ENCODE assay signal across 8 mouse cellular contexts in genomic region chr2:121396624-121397023, GRCm38 (mm10). TPM values are rescaled to one million over a fixed set of nuclear protein-coding genes. Genes with fewer than 3 reads are reported as not detected.
DNase-seq lines count a peak whose midpoint lies in the region; ATAC-seq and TF ChIP-seq lines count a peak whose summit lies in the region.
"Had no signal": no experiment of that assay in that cellular context is flagged by ENCODE, and none has a peak within 500 bp of the region (broad histone marks: within the 10 kb centered on the region; RNA-seq: fewer than 3 reads in every experiment).

No protein-coding gene starts in this region.

- POLR2A ChIA-PET in Patski (lab: Charles Lee): no interaction called here

- DNase-seq in CH12.LX (ENCODE audit: extremely low read depth): peak; percentile 83
- DNase-seq in Patski (ENCODE audit: low read depth, low spot score): no peak
- peak; percentile 75 for DNase-seq in cerebellum, adult 9-11 months
- peak; percentile 20 for DNase-seq in gastrocnemius, postnatal 25 days
- DNase-seq in layer of hippocampus, adult 9-10 months (ENCODE audit: low spot score): peak; percentile 63
- peak; percentile 87 for DNase-seq in lung, postnatal 36 days
- peak; percentile 50 to 75 for DNase-seq in spleen, adult 2 months (ENCODE audit: low read depth in 1 of 2, low spot score in 2 of 2)

- H3K36me3 ChIP-seq in CH12.LX (replicated peaks in 1 of 2; ENCODE audit: control insufficient read depth in 1 of 2, insufficient read depth in 1 of 2, low read length in 1 of 2): peaks cover 0 to 8% of the 10 kb centered on the region in 2 experiments
- H3K36me3 ChIP-seq in spleen, adult 2 months (ENCODE audit: control insufficient read depth, insufficient read depth, low read length): no peaks in the 10 kb centered on the region
- H3K36me3 ChIP-seq: limb, embryonic 15.5 days had no signal

- no peak for TF ChIP-seq POLR2A in CH12.LX (IDR thresholded peaks at IDR 0.05; ENCODE audit: low read depth, low read length)
- TF ChIP-seq POLR2A in spleen, adult 2 months (IDR thresholded peaks at IDR 0.05; ENCODE audit: low read depth, low read length): no peak

- H3K9me3 ChIP-seq in CH12.LX (replicated peaks; ENCODE audit: low read length): no peaks in the 10 kb centered on the region
- H3K9me3 ChIP-seq: limb, embryonic 15.5 days had no signal

- H3K4me3 ChIP-seq in CH12.LX (replicated peaks in 1 of 3; ENCODE audit: low read depth in 2 of 3, low read length in 2 of 3, poor library complexity in 1 of 3): no peak overlapping the region
- no peak overlapping the region for H3K4me3 ChIP-seq in spleen, adult 2 months (ENCODE audit: extremely low read depth, insufficient read depth, insufficient read length)
- H3K4me3 ChIP-seq: limb, embryonic 15.5 days had no signal

- in situ Hi-C loops in CH12.LX (cut with MboI; ENCODE audit: low pct_ligation_motif_present, low pct_unique_long_range_greater_than_20kb, low sequenced_read_pairs) (no loop called here), Patski (cut with MboI; ENCODE audit: low pct_unique_long_range_greater_than_20kb) (no loop called here)

- TF ChIP-seq RAD21 in CH12.LX (IDR thresholded peaks at IDR 0.05; ENCODE audit: low read depth, low read length): peak; percentile 84

- no peak overlapping the region for H3K4me2 ChIP-seq in CH12.LX (ENCODE audit: insufficient read depth, low read depth, poor library complexity, severe bottlenecking)
- H3K4me2 ChIP-seq: limb, embryonic 15.5 days had no signal

- no peaks in the 10 kb centered on the region for H3K4me1 ChIP-seq in CH12.LX (ENCODE audit: control insufficient read depth in 1 of 2, insufficient read depth in 2 of 2)
- no peaks in the 10 kb centered on the region for H3K4me1 ChIP-seq in spleen, adult 2 months (ENCODE audit: control insufficient read depth, insufficient read depth, insufficient read length)
- H3K4me1 ChIP-seq: limb, embryonic 15.5 days had no signal

- ATAC-seq in Patski: no peak

- dilution Hi-C loops in CH12.LX (cut with MboI; ENCODE audit: extremely low pct_ligation_motif_present, extremely low pct_unique_long_range_greater_than_20kb, low sequenced_read_pairs): no loop called here

- peak; percentile 57 to 86; a peak in 3 of 4 replicates for TF ChIP-seq CTCF in CH12.LX (conservative IDR thresholded peaks at IDR 0.05 in 1 of 2, IDR thresholded peaks at IDR 0.05 in 1 of 2; ENCODE audit: low read depth in 2 of 2, low read length in 2 of 2)
- peak; percentile 71 for TF ChIP-seq CTCF in Patski (IDR thresholded peaks at IDR 0.05)
- TF ChIP-seq CTCF in spleen, adult 2 months (IDR thresholded peaks at IDR 0.05; ENCODE audit: extremely low read depth, insufficient read depth, insufficient read length, insufficient replicate concordance): peak; percentile 47; the same call in 1 of the 2 replicates

- no peak for TF ChIP-seq EP300 in CH12.LX (IDR thresholded peaks at IDR 0.05; ENCODE audit: low read length)

- H3K27ac ChIP-seq in CH12.LX (ENCODE audit: insufficient read depth, low read depth): no peak overlapping the region
- H3K27ac ChIP-seq in spleen, adult 2 months (ENCODE audit: insufficient read depth, low read length): no peak overlapping the region
- H3K27ac ChIP-seq: limb, embryonic 15.5 days had no signal

- no peaks in the 10 kb centered on the region for H3K27me3 ChIP-seq in CH12.LX (replicated peaks)
- H3K27me3 ChIP-seq in Patski: no peaks in the 10 kb centered on the region
- H3K27me3 ChIP-seq in spleen, adult 2 months (ENCODE audit: control insufficient read depth, insufficient read depth, low read length): no peaks in the 10 kb centered on the region
- H3K27me3 ChIP-seq: limb, embryonic 15.5 days had no signal

- CTCF ChIA-PET in Patski (lab: Charles Lee): interaction anchor here (0.7 to 2.3 kb wide), 9 partner anchors 11 to 50 kb away, joined by 3 to 13 read pairs (median 4); partner anchors contain the start of genes Catsper2 and Pdia3

- H3K9ac ChIP-seq in CH12.LX (ENCODE audit: insufficient read depth, low read depth): no peak overlapping the region
- H3K9ac ChIP-seq: limb, embryonic 15.5 days had no signal

- 29% methylated on average over 8 of the region's 8 CpGs for WGBS in spleen, adult 2 months

- H3K79me2 ChIP-seq in CH12.LX (replicated peaks; ENCODE audit: control insufficient read depth, extremely low read depth, insufficient read depth, poor library complexity, severe bottlenecking): no peaks in the 10 kb centered on the region

TF ChIP-seq in CH12.LX, 34 proteins besides CTCF, POLR2A, EP300 and RAD21:
- TF ChIP-seq MXI1 (IDR thresholded peaks at IDR 0.05; ENCODE audit: low read depth, low read length): no peak
- TF ChIP-seq SMC3 (IDR thresholded peaks at IDR 0.05; ENCODE audit: low read depth, low read length): peak; percentile 70

RNA-seq across cellular contexts. Expression of gene Strc, which starts 9.7 kb away (rescaled TPM):
- total RNA-seq in CH12.LX (2012; rRNA removed) (4.8 and 6.3 TPM in 2 replicates), CH12.LX (2014; rRNA removed) (1.6 and 2.0 TPM in 2 replicates)
- polyA plus RNA-seq in CH12.LX (2012; ENCODE audit: insufficient read length, low read depth) (6.2 and 9.2 TPM in 2 replicates), Patski (2021) (not detected)
- under 1 TPM in 1 of 2 experiments, not detected in 1; 0.08 TPM for total RNA-seq in gastrocnemius, postnatal 25 days (2021)
- polyA plus RNA-seq in spleen, adult 2 months (2012; rRNA removed): 0.05 and 0.07 TPM in 2 replicates
- polyA plus RNA-seq: limb, embryonic 15.5 days had no signal

RNA-seq across cellular contexts. Expression of gene Pdia3, which starts 17.0 kb away (rescaled TPM):
- total RNA-seq in CH12.LX (2012; rRNA removed) (54.5 and 86.7 TPM in 2 replicates), CH12.LX (2014; rRNA removed) (169 and 184 TPM in 2 replicates)
- polyA plus RNA-seq in CH12.LX (2012; ENCODE audit: insufficient read length, low read depth) (356 and 406 TPM in 2 replicates), Patski (2021) (942 TPM)
- total RNA-seq in gastrocnemius, postnatal 25 days (2021): 10 to 100 TPM; 46.2 to 51.0 TPM
- polyA plus RNA-seq in spleen, adult 2 months (2012; rRNA removed): 214 and 398 TPM in 2 replicates

RNA-seq across cellular contexts. Expression of gene Catsper2, which starts 17.0 kb away (rescaled TPM):
- 0.89 and 1.5 TPM in 2 replicates for total RNA-seq in CH12.LX (2012; rRNA removed)
- 1.2 and 2.2 TPM in 2 replicates for total RNA-seq in CH12.LX (2014; rRNA removed)
- 1.8 TPM in 2 replicates for polyA plus RNA-seq in CH12.LX (2012; ENCODE audit: insufficient read length, low read depth)
- 2.2 TPM for polyA plus RNA-seq in Patski (2021)
- 1 to 10 TPM; 1.9 TPM for total RNA-seq in gastrocnemius, postnatal 25 days (2021)
- polyA plus RNA-seq in spleen, adult 2 months (2012; rRNA removed): 0.89 and 0.97 TPM in 2 replicates

RNA-seq across cellular contexts. Expression of gene Ckmt1, which starts 39.1 kb away (rescaled TPM):
- total RNA-seq in CH12.LX (2012; rRNA removed): 3.8 and 3.9 TPM in 2 replicates
- total RNA-seq in CH12.LX (2014; rRNA removed): 0.43 TPM in 1 of 2 replicates, not detected in the other
- 2.6 and 5.1 TPM in 2 replicates for polyA plus RNA-seq in CH12.LX (2012; ENCODE audit: insufficient read length, low read depth)
- 3.1 TPM for polyA plus RNA-seq in Patski (2021)
- total RNA-seq in gastrocnemius, postnatal 25 days (2021): not detected
- 0.36 and 0.43 TPM in 2 replicates for polyA plus RNA-seq in spleen, adult 2 months (2012; rRNA removed)

RNA-seq across cellular contexts. Expression of gene Ppip5k1, which starts 41.4 kb away (rescaled TPM):
- total RNA-seq in CH12.LX (2012; rRNA removed) (11.0 and 11.9 TPM in 2 replicates), CH12.LX (2014; rRNA removed) (4.5 and 4.6 TPM in 2 replicates)
- polyA plus RNA-seq in CH12.LX (2012; ENCODE audit: insufficient read length, low read depth) (10.4 and 12.3 TPM in 2 replicates), Patski (2021) (48.5 TPM)
- 10 to 100 TPM; 65.1 to 69.9 TPM for total RNA-seq in gastrocnemius, postnatal 25 days (2021)
- polyA plus RNA-seq in spleen, adult 2 months (2012; rRNA removed): 8.7 and 9.3 TPM in 2 replicates
